9 mouse cellular contexts compared by ENCODE assay signal in the genomic region with DNA sequence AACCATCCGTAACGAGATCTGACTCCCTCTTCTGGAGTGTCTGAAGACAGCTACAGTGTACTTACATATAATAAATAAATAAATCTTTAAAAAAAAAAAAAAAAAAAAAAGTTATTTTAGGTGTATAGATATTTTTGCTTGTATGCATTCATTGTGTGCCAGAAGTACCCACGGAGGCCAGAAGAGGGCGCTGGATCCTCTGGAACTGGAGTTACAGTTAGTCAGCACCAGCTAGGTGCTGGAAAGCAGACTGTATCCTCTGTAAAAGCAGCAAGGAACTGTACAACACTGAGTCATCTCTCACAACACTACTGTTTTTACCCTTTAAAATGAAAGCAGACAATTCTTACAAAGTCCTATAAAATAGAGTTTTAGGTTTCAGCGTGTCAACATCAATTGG. TPM values are rescaled to one million over a fixed set of nuclear protein-coding genes. Genes with fewer than 3 reads are reported as not detected.
DNase-seq lines count a peak whose midpoint lies in the region; ATAC-seq and TF ChIP-seq lines count a peak whose summit lies in the region.
"Had no signal": no experiment of that assay in that cellular context is flagged by ENCODE, and none has a peak within 500 bp of the region (broad histone marks: within the 10 kb centered on the region; RNA-seq: fewer than 3 reads in every experiment).

No protein-coding gene starts in this region.

- TF ChIP-seq CTCF in testis, adult 2 months (IDR thresholded peaks at IDR 0.05; ENCODE audit: control insufficient read depth, insufficient read depth, insufficient replicate concordance, low read depth, low read length): peak; percentile 43; the same call in 1 of the 2 replicates

- WGBS in liver, embryonic 11.5 days: 50% methylated on average over 3 of the region's 5 CpGs

- H3K36me3 ChIP-seq in testis, adult 2 months (ENCODE audit: control insufficient read depth, insufficient read depth, low read length): no peaks in the 10 kb centered on the region
- no peaks in the 10 kb centered on the region for H3K36me3 ChIP-seq in liver, embryonic 11.5 days (ENCODE audit: control insufficient read depth, insufficient read depth, low read length)
- H3K36me3 ChIP-seq: limb, embryonic 15.5 days had no signal

- no peak overlapping the region for H3K4me2 ChIP-seq in liver, embryonic 11.5 days
- H3K4me2 ChIP-seq: limb, embryonic 15.5 days had no signal

- no peaks in the 10 kb centered on the region for H3K27me3 ChIP-seq in testis, adult 2 months (ENCODE audit: control insufficient read depth, insufficient read depth, low read length)
- peaks cover 5% of the 10 kb centered on the region; the same call in 1 of the 2 replicates for H3K27me3 ChIP-seq in liver, embryonic 11.5 days (replicated peaks; ENCODE audit: control insufficient read depth, insufficient read depth, low read length)

- H3K9ac ChIP-seq in liver, embryonic 11.5 days (ENCODE audit: low read depth, low read length): no peak overlapping the region
- H3K9ac ChIP-seq: limb, embryonic 15.5 days had no signal

- no peak for TF ChIP-seq POLR2A in testis, adult 2 months (IDR thresholded peaks at IDR 0.05; ENCODE audit: control insufficient read depth, low read depth, low read length)

- no peak for DNase-seq in testis, postnatal 14 days (ENCODE audit: low spot score)
- DNase-seq in adrenal gland, postnatal 10 days: peak; percentile 81
- peak; percentile 37 for DNase-seq in embryo, embryonic 9.5 days (ENCODE audit: extremely low spot score)
- DNase-seq in hindlimb bud, embryonic 11.5 days (ENCODE audit: extremely low spot score, low read depth, low spot score): peak; percentile 24
- peak; percentile 58 for DNase-seq in liver, embryonic 11.5 days (ENCODE audit: low spot score)
- peak; percentile 70 for DNase-seq in right cerebral cortex, adult 18-20 months
- no peak for DNase-seq in yolk sac, embryonic 10.5 days (ENCODE audit: low spot score)

- H3K4me1 ChIP-seq in testis, adult 2 months (ENCODE audit: control insufficient read depth, insufficient read depth, low read length): no peaks in the 10 kb centered on the region
- peaks cover 3% of the 10 kb centered on the region; the same call in 1 of the 2 replicates for H3K4me1 ChIP-seq in liver, embryonic 11.5 days (replicated peaks; ENCODE audit: control insufficient read depth, insufficient read depth, low read length)

- ATAC-seq in liver, embryonic 11.5 days (replicated peaks; ENCODE audit: low FRiP score): no peak

- H3K4me3 ChIP-seq in testis, adult 2 months (ENCODE audit: control insufficient read depth, low read depth, low read length): no peak overlapping the region
- H3K4me3 ChIP-seq in liver, embryonic 11.5 days (ENCODE audit: low read depth, low read length): no peak overlapping the region
- H3K4me3 ChIP-seq: limb, embryonic 15.5 days had no signal

- no peak overlapping the region for H3K27ac ChIP-seq in testis, adult 2 months (ENCODE audit: control insufficient read depth, insufficient read depth, low read depth, low read length)
- no peak overlapping the region for H3K27ac ChIP-seq in liver, embryonic 11.5 days (ENCODE audit: low read depth, low read length)
- H3K27ac ChIP-seq: limb, embryonic 15.5 days had no signal

- H3K9me3 ChIP-seq in liver, embryonic 11.5 days (ENCODE audit: control insufficient read depth, low read length): no peaks in the 10 kb centered on the region
- H3K9me3 ChIP-seq: limb, embryonic 15.5 days had no signal

RNA-seq across cellular contexts. Expression of gene Mkrn1, which starts 4.5 kb away (rescaled TPM):
- polyA plus RNA-seq in testis, adult 2 months (2012; rRNA removed): 366 and 374 TPM in 2 replicates
- 10 to 100 TPM; 70.7 to 71.5 TPM for total RNA-seq in adrenal gland, postnatal 10 days (2021)
- 50.8 and 53.5 TPM in 2 replicates for polyA plus RNA-seq in liver, embryonic 11.5 days (2014; fragmentation: Nextera tagmentation; extraction: Ambion mirVana)

RNA-seq across cellular contexts. Expression of gene Rab19, which starts 34.8 kb away (rescaled TPM):
- polyA plus RNA-seq in testis, adult 2 months (2012; rRNA removed): 0.26 and 0.77 TPM in 2 replicates
- 1 to 10 TPM; 1.4 to 1.5 TPM for total RNA-seq in adrenal gland, postnatal 10 days (2021)
- 0.27 and 0.64 TPM in 2 replicates for polyA plus RNA-seq in liver, embryonic 11.5 days (2014; fragmentation: Nextera tagmentation; extraction: Ambion mirVana)

RNA-seq across cellular contexts. Expression of gene Slc37a3, which starts 38.3 kb away (rescaled TPM):
- 6.4 and 7.0 TPM in 2 replicates for polyA plus RNA-seq in testis, adult 2 months (2012; rRNA removed)
- total RNA-seq in adrenal gland, postnatal 10 days (2021): 10 to 100 TPM; 35.4 to 38.9 TPM
- 14.8 and 16.2 TPM in 2 replicates for polyA plus RNA-seq in liver, embryonic 11.5 days (2014; fragmentation: Nextera tagmentation; extraction: Ambion mirVana)

Comparison
In these comparisons a context has a peak if more than half of its experiments do, and no peak if none do; other contexts are left out.
1. DNase-seq: peak in adrenal gland, postnatal 10 days (single experiment), embryo, embryonic 9.5 days (single experiment), hindlimb bud, embryonic 11.5 days (single experiment), liver, embryonic 11.5 days (single experiment) and right cerebral cortex, adult 18-20 months (single experiment); none in testis, postnatal 14 days (single experiment) and yolk sac, embryonic 10.5 days (single experiment).